Mouse (Mus musculus) megakaryocyte, embryonic 14.5 days (primary cell): ENCODE data around the gene Sgcd.

Experiments used
- FLI1 ChIP-seq: IDR thresholded peaks from 2 replicates; pipeline ENCODE4 v1.6.1; 2012; ENCODE audit warnings: low read length, inconsistent platforms, mixed read lengths
- GATA1 ChIP-seq: IDR thresholded peaks from 3 replicates; pipeline ENCODE4 v1.6.1; 2012; ENCODE audit warnings: mixed read lengths, low read length, inconsistent platforms, borderline replicate concordance

DNA sequence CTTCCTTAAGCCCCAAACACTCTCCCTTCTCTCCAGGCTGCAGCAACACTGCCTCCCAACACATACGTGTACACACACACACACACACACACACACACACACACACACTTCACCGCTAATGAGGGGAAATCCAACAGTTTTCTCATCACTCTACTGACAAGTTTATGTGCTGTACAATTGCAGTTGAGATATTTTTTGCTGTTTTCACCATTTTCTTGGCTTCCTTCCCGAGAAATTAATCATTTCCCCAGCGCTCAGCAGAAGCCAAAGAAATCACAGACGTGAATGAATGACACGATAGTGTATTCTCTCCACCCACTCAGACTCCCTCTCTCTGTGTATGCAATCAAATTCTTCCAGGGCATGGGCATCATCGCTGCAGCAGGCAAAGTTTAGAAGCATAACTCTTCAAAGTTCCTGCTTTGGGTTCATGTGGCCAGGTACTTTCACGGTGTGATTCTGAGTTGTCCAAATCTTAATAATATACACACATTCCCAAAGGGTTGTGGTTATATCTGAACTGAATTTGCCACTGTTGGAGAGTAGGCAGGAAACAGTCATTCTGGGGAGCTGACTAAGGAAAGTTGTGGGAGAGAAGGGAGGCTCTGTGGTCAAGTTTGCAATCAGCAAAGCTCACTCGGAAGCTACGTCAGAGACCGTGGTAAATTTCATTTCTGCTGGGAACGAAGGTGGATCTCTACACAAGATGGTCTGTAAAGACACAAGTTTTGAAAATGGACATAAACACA is 683.9 kb downstream of the Sgcd start:
- TF ChIP-seq GATA1, result no peak; the same call in 2 of the 3 replicates
- TF ChIP-seq FLI1, result no peak
